Mouse (Mus musculus) forebrain, embryonic 13.5 days (tissue): ENCODE measurements around the gene Yaf2. TPM values are rescaled to one million over a fixed set of nuclear protein-coding genes. Genes with fewer than 3 reads are reported as not detected.
"Not testable (repeated sequence)": the region's sequence is repeated elsewhere in the genome, so short reads cannot be mapped to it uniquely, and the experiment has no call there.

Experiments
- ATAC-seq: fragments of 200-750 bp; cut with Nextera tagmentation; 2 replicates; pipeline ENCODE4 v1.8.0; 2017
- H3K27ac ChIP-seq: fragments of 300-500 bp; sonication (generic); 2 replicates; pipeline ENCODE4 v1.5.1; 2015; ENCODE audit warnings: inconsistent platforms, mild to moderate bottlenecking, moderate library complexity
- H3K27me3 ChIP-seq: fragments of 300-500 bp; sonication (generic); 2 replicates; pipeline ENCODE4 v1.6.1; 2015; ENCODE audit warnings: mild to moderate bottlenecking, inconsistent platforms
- H3K36me3 ChIP-seq: fragments of 300-500 bp; sonication (generic); 2 replicates; pipeline ENCODE4 v1.6.1; 2015; ENCODE audit warnings: mild to moderate bottlenecking, inconsistent platforms; ENCODE audit not compliant: poor library complexity, severe bottlenecking
- H3K4me1 ChIP-seq: fragments of 300-500 bp; sonication (generic); 2 replicates; pipeline ENCODE4 v1.6.1; 2015; ENCODE audit warnings: inconsistent platforms
- H3K4me2 ChIP-seq: fragments of 300-500 bp; sonication (generic); 2 replicates; pipeline ENCODE4 v1.6.1; 2015; ENCODE audit warnings: inconsistent platforms, mild to moderate bottlenecking, moderate library complexity
- H3K4me3 ChIP-seq: fragments of 300-500 bp; sonication (generic); 2 replicates; pipeline ENCODE4 v1.5.1; 2015; ENCODE audit warnings: mild to moderate bottlenecking, inconsistent platforms
- H3K9ac ChIP-seq: fragments of 300-500 bp; sonication (generic); 2 replicates; pipeline ENCODE4 v1.6.1; 2015; ENCODE audit warnings: mild to moderate bottlenecking, inconsistent platforms
- H3K9me3 ChIP-seq: fragments of 300-500 bp; sonication (generic); replicated peaks from 2 replicates; pipeline ENCODE4 v1.6.1; 2016; ENCODE audit warnings: inconsistent platforms
- WGBS: fragments of 180-500 bp; shearing (Covaris S2); methylation state at CpG from one replicate; pipeline ENCODE4 v1.1.7; 2015; 5-methylcytosine and 5-hydroxymethylcytosine counted together
- polyA plus RNA-seq: library from polyadenylated mRNA; unstranded; fragments of >200 nt; fragmentation: Nextera tagmentation; extraction: Ambion mirVana; gene quantifications from 2 replicates; pipeline ENCODE4 v1.2.1, GENCODE M21; 2015

The Yaf2 gene
- polyA plus RNA-seq, 1 experiment from 2014 or later = 81.6 TPM

GRCm38 (mm10) chr15:93236456-93236855 is 100.3 kb downstream of the Yaf2 start:
- Histone ChIP-seq H3K9me3 (peaks cover 14% of the 10 kb centered on the region; the same call in 1 of the 2 replicates), H3K36me3 (peaks cover 15% of the 10 kb centered on the region)
- not testable (repeated sequence) for H3K9ac ChIP-seq, ATAC-seq, H3K4me2 ChIP-seq, H3K4me1 ChIP-seq, H3K4me3 ChIP-seq, H3K27me3 ChIP-seq, H3K27ac ChIP-seq
- 93% methylated on average over 10 of the region's 10 CpGs for WGBS

Other genes starting within 250 kb of the Yaf2 start
- gene Gxylt1, start 61.8 kb downstream of the Yaf2 start, polyA plus RNA-seq = 12.7 and 13.1 TPM in 2 replicates
- gene Zcrb1, start 61.4 kb upstream of the Yaf2 start, polyA plus RNA-seq = 176 and 187 TPM in 2 replicates
- gene Pphln1, start 61.4 kb upstream of the Yaf2 start, polyA plus RNA-seq = 60.1 and 63.9 TPM in 2 replicates